28 mouse cellular contexts compared by ENCODE assay signal in genomic region chr15:96734423-96734822, GRCm38 (mm10). TPM values are rescaled to one million over a fixed set of nuclear protein-coding genes. Genes with fewer than 3 reads are reported as not detected.
A peak's percentile ranks its signal among the peaks of the same experiment; 100 is the strongest.
DNase-seq lines count a peak whose midpoint lies in the region; ATAC-seq and TF ChIP-seq lines count a peak whose summit lies in the region.
"Had no signal": no experiment of that assay in that cellular context is flagged by ENCODE, and none has a peak within 500 bp of the region (broad histone marks: within the 10 kb centered on the region; RNA-seq: fewer than 3 reads in every experiment).

No protein-coding gene starts in this region.

- peak; percentile 70; the same call in 1 of the 2 replicates for ATAC-seq in lung, embryonic 16.5 days (ENCODE audit: low read depth)
- ATAC-seq: forebrain, postnatal 0 days; Patski had no signal

- no peak overlapping the region for H3K4me2 ChIP-seq in lung, embryonic 16.5 days (ENCODE audit: low read depth, low read length)
- H3K4me2 ChIP-seq: hindbrain, embryonic 13.5 days; limb, embryonic 12.5 days; liver, embryonic 13.5 days; neural tube, embryonic 12.5 days had no signal

- H3K9me3 ChIP-seq in heart, embryonic 10.5 days: no peaks in the 10 kb centered on the region
- H3K9me3 ChIP-seq in lung, embryonic 16.5 days (ENCODE audit: control insufficient read depth, low read length): no peaks in the 10 kb centered on the region
- H3K9me3 ChIP-seq: forebrain, embryonic 10.5 days; hindbrain, embryonic 13.5 days; limb, embryonic 12.5 days; liver, embryonic 13.5 days; neural tube, embryonic 12.5 days had no signal

- H3K27me3 ChIP-seq in heart, embryonic 10.5 days (ENCODE audit: insufficient read depth, poor library complexity, severe bottlenecking): no peaks in the 10 kb centered on the region
- no peaks in the 10 kb centered on the region for H3K27me3 ChIP-seq in kidney, adult 2 months (replicated peaks; ENCODE audit: control insufficient read depth, insufficient read depth, low read length)
- no peaks in the 10 kb centered on the region for H3K27me3 ChIP-seq in lung, embryonic 16.5 days (ENCODE audit: control insufficient read depth, insufficient read depth, low read depth, low read length)
- H3K27me3 ChIP-seq: CH12.LX; hindbrain, embryonic 13.5 days; limb, embryonic 12.5 days; liver, embryonic 13.5 days; neural tube, embryonic 12.5 days; Patski had no signal

- no peak overlapping the region for H3K9ac ChIP-seq in lung, embryonic 16.5 days (ENCODE audit: low read length)
- H3K9ac ChIP-seq: forebrain, postnatal 0 days; hindbrain, embryonic 13.5 days; limb, embryonic 12.5 days; liver, embryonic 13.5 days; neural tube, embryonic 12.5 days had no signal

- TF ChIP-seq POLR2A in kidney, adult 2 months (IDR thresholded peaks at IDR 0.05; ENCODE audit: low read depth, low read length): no peak
- TF ChIP-seq POLR2A in lung, adult 2 months (IDR thresholded peaks at IDR 0.05; ENCODE audit: borderline replicate concordance, extremely low read depth, low read depth, low read length): no peak

- TF ChIP-seq CTCF in kidney, adult 2 months (conservative IDR thresholded peaks at IDR 0.05; ENCODE audit: insufficient read depth, insufficient read length, low read depth, low read length): no peak
- TF ChIP-seq CTCF in lung, adult 2 months (IDR thresholded peaks at IDR 0.05; ENCODE audit: insufficient read depth, low read length): no peak

- peaks cover 30% of the 10 kb centered on the region for H3K4me1 ChIP-seq in heart, embryonic 10.5 days
- no peaks in the 10 kb centered on the region for H3K4me1 ChIP-seq in kidney, adult 2 months (ENCODE audit: control insufficient read depth, insufficient read depth, low read length)
- peaks cover 7% of the 10 kb centered on the region; the same call in 1 of the 2 replicates for H3K4me1 ChIP-seq in lung, embryonic 16.5 days (replicated peaks; ENCODE audit: control insufficient read depth, insufficient read depth, low read length)
- H3K4me1 ChIP-seq in lung, adult 2 months (ENCODE audit: control insufficient read depth, insufficient read depth, low read length): no peaks in the 10 kb centered on the region
- H3K4me1 ChIP-seq: hindbrain, embryonic 13.5 days; neural tube, embryonic 12.5 days had no signal

- no peaks in the 10 kb centered on the region for H3K79me2 ChIP-seq in macrophage (ENCODE audit: inconsistent target)

- no peak for DNase-seq in heart, embryonic 10.5 days (ENCODE audit: low spot score)
- DNase-seq in heart, postnatal 10 days: no peak
- DNase-seq in kidney, adult 2 months: peak; percentile 42
- no peak for DNase-seq in kidney, postnatal 14 days
- no peak for DNase-seq in lung, adult 2 months
- DNase-seq in spleen, adult 12 weeks (ENCODE audit: low spot score): no peak
- DNase-seq: adrenal gland, postnatal 36 days; B cell, adult 2 months; cerebellum, adult 11 months; cerebellum, adult 9-11 months; forebrain, postnatal 0 days; gastrocnemius, postnatal 36 days; kidney, adult 18-20 months; kidney, postnatal 36 days; layer of hippocampus, postnatal 36 days; liver, embryonic 13.5 days; midbrain, embryonic 14.5 days; thymus, adult 2 months; thymus, postnatal 4 days had no signal

- no peak overlapping the region for H3K4me3 ChIP-seq in heart, embryonic 10.5 days
- H3K4me3 ChIP-seq in kidney, adult 2 months (ENCODE audit: insufficient read depth, low read depth, low read length): no peak overlapping the region
- H3K4me3 ChIP-seq in lung, embryonic 16.5 days (ENCODE audit: low read length): no peak overlapping the region
- H3K4me3 ChIP-seq in lung, adult 2 months (replicated peaks; ENCODE audit: extremely low read depth, low read depth, low read length): no peak overlapping the region
- no peak overlapping the region for H3K4me3 ChIP-seq in macrophage (ENCODE audit: inconsistent target)
- H3K4me3 ChIP-seq: forebrain, embryonic 10.5 days; hindbrain, embryonic 13.5 days; limb, embryonic 12.5 days; liver, embryonic 13.5 days; neural tube, embryonic 12.5 days had no signal

- 72% methylated on average over 7 of the region's 7 CpGs for WGBS in heart, embryonic 10.5 days
- WGBS in kidney, adult 2 months: 81% methylated on average over 7 of the region's 7 CpGs
- 49% methylated on average over 7 of the region's 7 CpGs for WGBS in lung, embryonic 16.5 days
- 37% methylated on average over 7 of the region's 7 CpGs for WGBS in lung, adult 2 months
- WGBS in macrophage (ENCODE audit: missing documents): 61% methylated on average over 7 of the region's 7 CpGs

- intact Hi-C loops in heart, postnatal 10 days (cut with DNase I): no loop called here

- H3K36me3 ChIP-seq in heart, embryonic 10.5 days: no peaks in the 10 kb centered on the region
- H3K36me3 ChIP-seq in kidney, adult 2 months (ENCODE audit: control insufficient read depth, insufficient read depth, low read length): no peaks in the 10 kb centered on the region
- no peaks in the 10 kb centered on the region for H3K36me3 ChIP-seq in lung, embryonic 16.5 days (ENCODE audit: control insufficient read depth, insufficient read depth, low read length)
- H3K36me3 ChIP-seq in macrophage (ENCODE audit: inconsistent target): no peaks in the 10 kb centered on the region
- H3K36me3 ChIP-seq: forebrain, embryonic 10.5 days; G1E; hindbrain, embryonic 13.5 days; limb, embryonic 12.5 days; liver, embryonic 13.5 days; neural tube, embryonic 12.5 days had no signal

- peak overlapping the region; percentile 73 for H3K27ac ChIP-seq in heart, embryonic 10.5 days
- peak overlapping the region; percentile 35; the same call in 1 of the 2 replicates for H3K27ac ChIP-seq in kidney, adult 2 months (ENCODE audit: insufficient read depth, low read depth, low read length)
- peak overlapping the region; percentile 6; the same call in 1 of the 2 replicates for H3K27ac ChIP-seq in lung, embryonic 16.5 days (ENCODE audit: low read length)
- peak overlapping the region; percentile 45 for H3K27ac ChIP-seq in macrophage
- H3K27ac ChIP-seq: forebrain, embryonic 10.5 days; hindbrain, embryonic 13.5 days; liver, embryonic 13.5 days; neural tube, embryonic 12.5 days had no signal

RNA-seq across cellular contexts. Expression of gene Slc38a2, which starts 34.9 kb away (rescaled TPM):
- 113 and 119 TPM in 2 replicates for polyA plus RNA-seq in heart, embryonic 10.5 days (2016; fragmentation: Nextera tagmentation; extraction: Ambion mirVana)
- total RNA-seq in heart, postnatal 10 days (2021): 100 to 1,000 TPM; 312 to 340 TPM
- polyA plus RNA-seq in kidney, adult 2 months (2012; rRNA removed): 24.9 and 30.0 TPM in 2 replicates
- polyA plus RNA-seq in lung, embryonic 16.5 days (2015; fragmentation: Nextera tagmentation; extraction: Ambion mirVana): 143 and 155 TPM in 2 replicates
- polyA plus RNA-seq in lung, adult 2 months (2012; rRNA removed): 23.0 and 37.9 TPM in 2 replicates
- total RNA-seq in macrophage (2018; cell fraction: chromatin; rRNA removed): 100 to 1,000 TPM in 9 of 26 experiments, 10 to 100 TPM in 17; 12.5 to 208 (median 81.7) TPM
- total RNA-seq in macrophage (2018; cell fraction: cytosol; rRNA removed): 10 to 100 TPM; 11.6 to 70.8 (median 26.9) TPM
- total RNA-seq in macrophage (2018; cell fraction: nucleus; rRNA removed): 100 to 1,000 TPM in 13 of 26 experiments, 10 to 100 TPM in 13; 44.0 to 189 (median 105) TPM
- 7.9 to 34.0 TPM (median 16.4 TPM) in 3 replicates for polyA plus RNA-seq in macrophage (2018)

Comparison
In these comparisons a context has a peak if more than half of its experiments do, and no peak if none do; other contexts are left out.
1. H3K27ac ChIP-seq: peak in every context shown above with its lines; median percentile 73 in heart, embryonic 10.5 days; 45 in macrophage; 35 in kidney, adult 2 months; 6 in lung, embryonic 16.5 days.